Mouse (Mus musculus) CD4-positive naive resting alpha-beta T cell, adult 76 days (primary cell): ENCODE measurements around the gene Frmpd3. TPM values are rescaled to one million over a fixed set of nuclear protein-coding genes. Genes with fewer than 3 reads are reported as not detected.

Source experiments
- total RNA-seq: library from RNA; stranded (reverse); gene quantifications from one replicate; pipeline ENCODE4 v1.2.4, GENCODE M21; 2023

The Frmpd3 gene
- total RNA-seq = not detected

DNA sequence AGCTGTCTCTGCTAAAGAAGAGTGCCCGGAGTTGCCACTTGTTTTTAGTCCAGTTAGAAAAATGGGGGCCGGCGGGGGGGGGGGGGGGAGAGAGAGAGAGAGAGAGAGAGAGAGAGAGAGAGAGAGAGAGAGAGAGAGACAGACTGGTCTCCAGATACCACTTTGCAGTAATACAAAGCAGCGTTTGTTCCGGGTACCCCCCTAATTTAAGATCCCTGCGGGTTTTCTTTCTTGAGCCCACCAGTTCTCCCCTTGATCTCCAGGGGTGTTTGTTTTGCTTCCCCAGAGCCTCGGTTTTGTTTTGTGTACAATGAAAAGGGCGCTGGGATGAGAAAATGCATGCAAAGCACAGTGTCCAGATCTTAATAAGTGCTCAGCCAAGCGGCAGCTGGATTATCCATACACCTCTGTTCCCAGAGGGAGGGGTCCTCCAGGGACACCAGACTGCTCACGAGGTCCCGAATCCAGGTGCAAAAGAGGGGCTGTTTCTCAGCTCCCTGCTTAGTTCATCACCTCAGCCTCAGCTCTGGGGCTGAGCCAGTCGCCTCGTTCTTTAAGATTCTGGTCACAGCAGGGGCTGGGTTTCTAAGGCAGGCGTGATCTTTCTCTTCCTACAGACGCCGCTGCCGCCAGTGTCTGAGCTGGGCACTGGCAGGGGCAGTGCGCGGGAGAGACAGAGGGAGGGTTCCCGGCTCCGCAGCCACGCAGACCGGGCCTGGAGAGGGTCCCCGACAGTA, at the start of gene Frmpd3:
Frmpd3 (plus strand) TSS at position 608 of the 737 bp plus-strand sequence.

DNA sequence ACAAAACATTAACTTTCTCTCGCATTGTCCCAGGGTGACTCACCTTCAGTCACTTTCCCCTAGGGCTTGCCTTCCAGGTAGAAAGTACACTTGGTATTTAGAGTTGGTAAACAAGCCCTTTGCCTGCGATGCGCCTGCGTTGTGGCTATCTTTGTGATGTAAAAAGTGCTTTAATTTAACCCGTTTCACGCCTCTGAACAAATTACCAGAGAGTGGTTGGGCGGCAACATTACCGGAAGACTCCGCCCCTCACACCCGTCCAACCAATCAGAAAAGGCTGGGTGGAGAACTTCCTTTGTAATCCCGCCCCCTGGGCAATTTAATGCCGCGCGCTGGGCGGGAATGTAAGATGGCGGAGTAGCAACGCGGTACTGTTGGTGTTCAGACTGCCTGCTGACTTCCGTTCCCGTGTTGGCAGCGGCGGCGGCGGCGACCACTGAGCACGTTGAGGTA, 114.2 kb downstream of the Frmpd3 start, which contains the start of gene Prps1:
Prps1 (plus strand) TSS at position 335 of the 453 bp plus-strand sequence.

Other genes with a start within 250 kb of the Frmpd3 start
- gene Prps1, start 114.3 kb downstream of the Frmpd3 start, total RNA-seq = 48.6 TPM